Mouse (Mus musculus): ENCODE results near the gene Rhoc. TPM values are rescaled to one million over a fixed set of nuclear protein-coding genes. Genes with fewer than 3 reads are reported as not detected.
A peak's percentile ranks its signal among the peaks of the same experiment; 100 is the strongest.

The Rhoc gene
- polyA plus RNA-seq, 1 experiment from 2014 or later: 112 TPM

GRCm38 (mm10) chr3:104789312-104789605 is 1.1 kb downstream of the Rhoc start:
- H3K27me3 ChIP-seq: peaks cover 39% of the 10 kb centered on the region
- H3K27ac ChIP-seq: peak overlapping the region; percentile 64; the same call in 1 of the 2 replicates
- H3K4me2 ChIP-seq (replicated peaks): peak overlapping the region; percentile 88
- H3K4me1 ChIP-seq: peaks cover 38% of the 10 kb centered on the region
- H3K36me3 ChIP-seq: peaks cover 6% of the 10 kb centered on the region; the same call in 1 of the 2 replicates
- H3K9me3 ChIP-seq (replicated peaks): no peaks in the 10 kb centered on the region
- WGBS: 3% methylated on average over 10 of the region's 10 CpGs
- H3K4me3 ChIP-seq: peak overlapping the region; percentile 58
- H3K9ac ChIP-seq: peak overlapping the region; percentile 68
- no peak; the same call in 1 of the 2 replicates for ATAC-seq (ENCODE audit: low FRiP score)

DNA sequence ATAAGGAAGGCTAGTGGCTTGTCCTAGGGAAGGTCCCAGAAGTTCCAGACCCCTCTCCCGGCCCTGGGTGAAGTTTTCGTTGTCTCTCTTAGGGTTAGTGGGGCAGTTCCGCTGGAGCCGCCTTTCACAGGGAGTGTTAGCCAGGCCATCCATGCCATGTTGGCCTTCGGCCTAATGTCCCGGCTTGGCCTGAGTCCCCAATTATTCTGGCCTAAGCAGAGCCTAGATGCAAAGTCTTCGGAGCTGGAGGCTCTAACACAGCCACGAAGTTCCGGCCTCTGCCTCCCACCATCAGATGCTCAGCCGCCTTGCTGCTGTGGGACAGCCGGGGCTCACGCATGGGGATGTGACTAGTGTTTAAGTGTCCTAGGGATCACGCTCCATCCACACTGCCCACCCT is 1.6 kb downstream of the Rhoc start:
- Histone ChIP-seq H3K27me3 (peaks cover 33% of the 10 kb centered on the region), H3K4me3 (peak overlapping the region; percentile 58), H3K4me1 (peaks cover 42% of the 10 kb centered on the region), H3K27ac (peak overlapping the region; percentile 64), H3K9me3 (replicated peaks) (no peaks in the 10 kb centered on the region), H3K9ac (peak overlapping the region; percentile 68), H3K4me2 (replicated peaks) (peak overlapping the region; percentile 88), H3K36me3 (peaks cover 6% of the 10 kb centered on the region; the same call in 1 of the 2 replicates)
- WGBS: 32% methylated on average over 13 of the region's 13 CpGs
- ATAC-seq (ENCODE audit: low FRiP score): no peak

DNA sequence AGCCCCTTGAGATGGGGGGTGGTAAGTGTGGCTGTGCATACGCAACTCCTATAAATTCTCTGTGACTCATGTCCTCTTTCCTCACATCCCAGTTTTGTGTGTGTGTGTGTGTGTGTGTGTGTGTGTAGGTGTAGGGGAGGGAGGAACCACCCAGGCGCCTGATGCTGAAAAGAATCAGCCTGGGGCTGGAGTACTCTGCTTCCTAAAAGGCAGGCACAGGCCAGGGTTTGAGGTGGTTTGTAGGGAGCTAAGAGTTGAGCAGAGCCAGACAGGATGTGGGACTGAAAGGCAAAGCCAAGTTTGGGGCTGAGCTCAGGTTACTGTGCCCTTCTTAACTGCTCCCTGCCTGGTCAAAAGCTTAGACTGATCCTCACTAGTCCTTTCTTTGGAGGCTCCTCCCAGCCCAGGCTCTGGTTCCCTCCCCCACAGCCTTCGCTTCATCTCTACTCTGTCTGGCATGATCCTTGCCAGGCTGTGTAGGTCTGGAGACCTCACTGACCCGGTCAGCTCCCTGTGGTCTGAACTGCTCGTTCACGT is 2.3 kb downstream of the Rhoc start:
- no peak for ATAC-seq (ENCODE audit: low FRiP score)
- Histone ChIP-seq H3K4me3 (peak overlapping the region; percentile 58), H3K36me3 (peaks cover 6% of the 10 kb centered on the region; the same call in 1 of the 2 replicates), H3K4me1 (peaks cover 42% of the 10 kb centered on the region), H3K4me2 (replicated peaks) (peak overlapping the region; percentile 88), H3K27ac (peak overlapping the region; percentile 64), H3K9ac (peak overlapping the region; percentile 68), H3K9me3 (replicated peaks) (no peaks in the 10 kb centered on the region), H3K27me3 (peaks cover 27% of the 10 kb centered on the region)
- WGBS: 30% methylated on average over 6 of the region's 6 CpGs

DNA sequence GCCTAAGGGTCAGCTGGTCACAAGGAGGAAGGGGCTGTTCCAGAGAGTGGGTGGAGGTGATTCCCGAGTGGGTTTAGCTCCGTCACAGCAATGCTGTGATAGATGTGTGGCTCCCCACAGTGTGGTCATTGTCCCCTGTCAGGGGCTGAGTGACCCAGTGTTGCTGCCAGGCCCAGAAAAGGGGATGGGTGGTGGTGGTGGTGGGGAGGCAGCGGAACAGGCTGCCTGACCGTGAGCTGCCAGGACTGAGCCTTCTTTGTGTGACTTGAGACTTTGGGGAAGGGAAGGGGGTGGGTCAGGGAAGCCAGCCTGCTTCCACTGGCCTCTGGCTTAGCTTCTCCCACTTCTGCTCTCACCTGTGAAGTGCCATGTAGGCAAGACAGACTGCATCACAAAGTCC is 2.8 kb downstream of the Rhoc start:
- peak overlapping the region; percentile 53 for H3K27ac ChIP-seq
- no peak for ATAC-seq (ENCODE audit: low FRiP score)
- peak overlapping the region; percentile 88 for H3K4me2 ChIP-seq (replicated peaks)
- peaks cover 9% of the 10 kb centered on the region; the same call in 1 of the 2 replicates for H3K36me3 ChIP-seq
- H3K4me1 ChIP-seq: peaks cover 45% of the 10 kb centered on the region
- H3K27me3 ChIP-seq: peaks cover 21% of the 10 kb centered on the region
- H3K9ac ChIP-seq: peak overlapping the region; percentile 68; the same call in 1 of the 2 replicates
- WGBS: 17% methylated on average over 4 of the region's 4 CpGs
- no peaks in the 10 kb centered on the region for H3K9me3 ChIP-seq (replicated peaks)
- H3K4me3 ChIP-seq: peak overlapping the region; percentile 58; the same call in 1 of the 2 replicates

DNA sequence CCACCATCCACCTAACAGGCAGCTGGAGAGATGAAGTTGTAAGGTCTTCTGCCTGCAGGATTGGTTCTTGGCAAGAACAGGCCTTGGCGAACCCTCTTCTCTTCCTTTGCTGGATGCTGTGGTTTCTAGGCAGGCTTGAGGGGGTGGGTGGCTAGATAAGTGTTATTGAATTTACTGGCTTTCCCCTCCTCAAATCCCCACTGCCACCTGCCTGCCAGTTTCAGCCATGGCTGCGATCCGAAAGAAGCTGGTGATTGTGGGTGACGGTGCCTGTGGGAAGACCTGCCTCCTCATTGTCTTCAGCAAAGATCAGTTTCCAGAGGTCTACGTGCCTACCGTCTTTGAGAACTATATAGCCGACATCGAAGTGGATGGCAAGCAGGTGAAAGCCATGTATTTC is 3.5 kb downstream of the Rhoc start:
- WGBS: 92% methylated on average over 8 of the region's 8 CpGs
- Histone ChIP-seq H3K27me3 (peaks cover 16% of the 10 kb centered on the region), H3K4me3 (no peak overlapping the region), H3K9me3 (replicated peaks) (no peaks in the 10 kb centered on the region), H3K4me1 (peaks cover 45% of the 10 kb centered on the region), H3K4me2 (replicated peaks) (peak overlapping the region; percentile 88; the same call in 1 of the 2 replicates), H3K9ac (no peak overlapping the region), H3K27ac (no peak overlapping the region), H3K36me3 (peaks cover 12% of the 10 kb centered on the region; the same call in 1 of the 2 replicates)
- ATAC-seq (ENCODE audit: low FRiP score): no peak

DNA sequence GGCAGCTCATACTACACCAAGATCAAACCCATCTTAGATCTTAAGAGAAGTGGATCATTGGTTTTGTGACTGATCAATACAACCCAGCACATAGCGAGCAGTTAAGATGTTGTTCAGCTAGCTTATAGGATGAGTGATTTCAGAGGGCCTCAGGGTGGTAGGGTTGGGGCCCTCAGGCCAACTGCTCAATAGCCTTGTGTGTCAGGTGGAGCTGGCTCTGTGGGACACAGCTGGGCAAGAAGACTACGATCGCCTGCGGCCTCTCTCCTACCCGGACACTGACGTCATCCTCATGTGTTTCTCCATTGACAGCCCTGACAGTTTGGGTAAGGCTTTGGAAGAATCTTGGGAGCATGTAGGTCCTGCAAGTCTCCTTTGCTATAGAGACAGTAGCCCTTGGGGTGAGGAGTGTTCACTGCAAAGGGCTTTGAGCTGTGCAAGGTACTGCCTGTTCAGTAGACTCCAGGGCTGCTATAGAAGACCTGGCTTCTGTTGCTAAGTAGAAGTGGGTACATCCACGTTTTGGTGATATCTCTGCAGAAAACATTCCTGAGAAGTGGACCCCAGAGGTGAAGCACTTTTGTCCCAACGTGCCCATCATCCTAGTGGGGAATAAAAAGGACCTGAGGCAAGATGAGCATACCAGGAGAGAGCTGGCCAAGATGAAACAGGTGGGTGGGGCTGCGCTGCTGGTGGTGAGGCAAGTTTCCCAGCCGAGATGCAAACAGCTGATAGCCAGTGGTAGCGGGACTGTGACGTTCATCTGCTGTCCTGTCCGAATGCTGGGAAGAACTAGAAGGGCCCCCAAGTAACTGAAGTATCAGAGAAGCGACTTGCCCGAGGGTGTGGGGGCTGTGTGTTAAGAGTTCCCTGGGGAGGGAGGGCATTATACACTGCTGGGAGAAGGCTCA is 4.4 kb downstream of the Rhoc start:
- H3K27ac ChIP-seq: no peak overlapping the region
- H3K4me1 ChIP-seq: peaks cover 45% of the 10 kb centered on the region
- H3K4me3 ChIP-seq: no peak overlapping the region
- no peak for ATAC-seq (ENCODE audit: low FRiP score)
- peaks cover 18% of the 10 kb centered on the region; the same call in 1 of the 2 replicates for H3K36me3 ChIP-seq
- no peak overlapping the region for H3K9ac ChIP-seq
- no peaks in the 10 kb centered on the region for H3K9me3 ChIP-seq (replicated peaks)
- no peak overlapping the region for H3K4me2 ChIP-seq (replicated peaks)
- H3K27me3 ChIP-seq: peaks cover 15% of the 10 kb centered on the region
- WGBS: 77% methylated on average over 15 of the region's 15 CpGs

- H3K27me3 ChIP-seq: peaks cover 12% of the 10 kb centered on the region
- H3K27ac ChIP-seq: peak overlapping the region; percentile 78
- no peaks in the 10 kb centered on the region for H3K9me3 ChIP-seq (replicated peaks)
- H3K4me3 ChIP-seq: no peak overlapping the region
- 58% methylated on average over 20 of the region's 20 CpGs for WGBS
- H3K4me1 ChIP-seq: peaks cover 44% of the 10 kb centered on the region
- peak; percentile 90 for ATAC-seq (ENCODE audit: low FRiP score)
- H3K9ac ChIP-seq: no peak overlapping the region
- H3K4me2 ChIP-seq (replicated peaks): no peak overlapping the region; the same call in 1 of the 2 replicates
- H3K36me3 ChIP-seq: peaks cover 18% of the 10 kb centered on the region; the same call in 1 of the 2 replicates
Observed at GRCm38 (mm10) chr3:104793871-104794828, 6.0 kb downstream of the Rhoc start.

DNA sequence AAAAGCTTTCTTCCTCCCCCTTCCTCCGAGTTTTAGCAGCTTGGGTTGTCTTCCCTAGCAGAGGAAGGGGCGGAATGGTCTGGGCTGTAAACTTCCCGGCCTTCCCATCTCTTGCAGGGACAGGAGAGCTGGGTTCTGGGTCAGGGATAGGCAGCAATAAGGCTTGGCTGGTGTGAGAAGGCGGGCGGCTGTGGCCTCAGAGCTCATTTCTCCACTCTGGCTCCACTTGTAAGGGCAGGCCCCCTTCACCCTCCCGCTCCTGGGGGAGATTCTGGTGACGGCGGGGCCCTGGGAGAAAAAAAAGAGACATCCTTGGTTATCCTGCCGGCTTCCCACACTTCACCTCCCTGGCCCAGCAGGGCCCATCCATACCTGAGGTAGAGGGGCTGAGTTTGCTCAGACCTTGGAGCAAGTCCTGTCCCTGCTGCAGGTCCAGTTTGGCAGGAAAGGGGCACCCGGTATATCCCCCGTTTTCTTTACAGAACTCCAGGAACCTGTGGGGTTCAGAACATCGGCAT is 6.8 kb downstream of the Rhoc start:
- Histone ChIP-seq H3K9me3 (replicated peaks) (no peaks in the 10 kb centered on the region), H3K27me3 (peaks cover 8% of the 10 kb centered on the region), H3K36me3 (peaks cover 18% of the 10 kb centered on the region; the same call in 1 of the 2 replicates), H3K4me1 (peaks cover 35% of the 10 kb centered on the region), H3K9ac (no peak overlapping the region), H3K4me3 (no peak overlapping the region), H3K4me2 (replicated peaks) (no peak overlapping the region), H3K27ac (peak overlapping the region; percentile 35; the same call in 1 of the 2 replicates)
- ATAC-seq (ENCODE audit: low FRiP score): no peak
- 67% methylated on average over 12 of the region's 12 CpGs for WGBS

- Histone ChIP-seq H3K4me1 (peaks cover 28% of the 10 kb centered on the region), H3K36me3 (peaks cover 25% of the 10 kb centered on the region)
- WGBS: 76% methylated on average over 15 of the region's 15 CpGs
Observed at GRCm38 (mm10) chr3:104795661-104796340, 7.6 kb downstream of the Rhoc start.

GRCm38 (mm10) chr3:104796430-104797082 is 8.4 kb downstream of the Rhoc start:
- Histone ChIP-seq H3K4me3 (no peak overlapping the region), H3K27ac (no peak overlapping the region), H3K27me3 (no peaks in the 10 kb centered on the region), H3K4me1 (peaks cover 20% of the 10 kb centered on the region), H3K36me3 (peaks cover 28% of the 10 kb centered on the region), H3K9ac (no peak overlapping the region), H3K4me2 (replicated peaks) (no peak overlapping the region), H3K9me3 (replicated peaks) (no peaks in the 10 kb centered on the region)
- ATAC-seq (ENCODE audit: low FRiP score): no peak
- WGBS: 86% methylated on average over 15 of the region's 15 CpGs

More at GRCm38 (mm10) chr3:104795661-104796340, 7.6 kb downstream of the Rhoc start:
- H3K9me3 ChIP-seq (replicated peaks): no peaks in the 10 kb centered on the region
- H3K9ac ChIP-seq: no peak overlapping the region
- no peak overlapping the region for H3K4me3 ChIP-seq
- ATAC-seq (ENCODE audit: low FRiP score): no peak
- H3K4me2 ChIP-seq (replicated peaks): no peak overlapping the region
- no peak overlapping the region for H3K27ac ChIP-seq
- no peaks in the 10 kb centered on the region for H3K27me3 ChIP-seq

DNA sequence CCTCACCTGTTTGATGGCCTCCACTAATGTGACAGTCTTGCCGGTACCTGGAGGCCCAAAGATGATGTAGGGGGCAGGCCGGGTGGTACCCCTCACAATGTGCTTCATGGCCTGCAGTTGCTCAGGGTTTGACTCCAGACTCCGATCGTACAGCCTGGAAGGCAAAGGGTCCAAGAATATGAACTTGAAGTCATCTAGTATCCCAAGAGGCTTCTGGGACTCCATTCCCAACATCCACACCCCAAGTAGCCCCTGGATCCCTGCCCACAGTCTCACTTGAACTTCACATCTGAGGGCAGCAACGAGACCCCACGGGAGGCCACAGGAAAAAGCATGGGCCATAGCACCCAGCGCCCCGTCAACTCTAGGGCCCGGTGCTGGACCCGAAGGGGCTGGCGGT is 12.5 kb downstream of the Rhoc start:
- Histone ChIP-seq H3K27ac (no peak overlapping the region), H3K4me2 (replicated peaks) (no peak overlapping the region), H3K4me1 (0 out of 2 replicates have a peak, but pooled peaks cover 3% of the 10 kb centered on the region), H3K9me3 (replicated peaks) (no peaks in the 10 kb centered on the region), H3K9ac (no peak overlapping the region), H3K36me3 (peaks cover 30% of the 10 kb centered on the region), H3K4me3 (no peak overlapping the region), H3K27me3 (no peaks in the 10 kb centered on the region)
- ATAC-seq (ENCODE audit: low FRiP score): no peak
- WGBS: 95% methylated on average over 11 of the region's 11 CpGs
